Mouse (Mus musculus) liver, adult (tissue): ENCODE data around the gene Papolb.

Source experiments
- GATA4 ChIP-seq: IDR thresholded peaks from 2 replicates; pipeline ENCODE4 v1.6.1; 2014; ENCODE audit warnings: mild to moderate bottlenecking, low read length; ENCODE audit not compliant: insufficient replicate concordance

Gene Papolb

DNA sequence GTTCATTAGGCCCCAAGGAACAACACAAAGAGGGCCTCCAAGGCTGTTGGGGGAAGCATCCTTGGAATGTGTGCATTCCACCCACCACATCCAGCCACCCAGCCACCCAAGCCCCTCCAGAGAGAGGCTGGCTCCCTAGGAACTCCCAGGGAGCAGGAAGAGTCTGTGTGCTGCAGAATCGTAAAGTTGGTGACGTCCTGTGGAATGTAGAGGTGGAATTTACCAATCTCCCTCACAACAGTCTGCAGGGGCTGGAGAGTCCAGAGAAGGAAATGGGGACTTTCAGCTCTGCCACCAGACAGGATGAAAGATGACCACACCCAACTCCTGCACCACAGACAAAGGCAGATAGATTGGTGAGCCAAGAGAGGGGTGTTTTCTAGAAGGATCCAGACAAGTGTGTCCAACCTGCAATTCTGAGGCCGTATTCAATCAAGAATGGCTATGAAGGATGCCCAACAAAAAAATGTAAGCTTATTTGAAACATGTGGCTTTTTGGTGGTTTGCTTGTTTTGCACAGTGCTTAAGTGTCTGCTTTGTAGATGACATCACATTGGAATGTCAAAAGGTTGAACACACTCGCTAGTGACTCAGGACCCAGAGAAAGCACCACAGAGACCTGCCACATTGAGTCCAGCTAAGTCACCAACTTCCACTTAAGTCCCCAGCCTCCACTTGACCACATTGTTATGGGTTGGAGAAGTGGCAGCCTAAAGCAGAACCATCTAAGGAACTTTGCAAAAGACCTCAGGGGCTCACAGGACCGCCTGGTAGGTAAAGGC, 15.3 kb upstream of the Papolb start:
- TF ChIP-seq GATA4, result no peak

DNA sequence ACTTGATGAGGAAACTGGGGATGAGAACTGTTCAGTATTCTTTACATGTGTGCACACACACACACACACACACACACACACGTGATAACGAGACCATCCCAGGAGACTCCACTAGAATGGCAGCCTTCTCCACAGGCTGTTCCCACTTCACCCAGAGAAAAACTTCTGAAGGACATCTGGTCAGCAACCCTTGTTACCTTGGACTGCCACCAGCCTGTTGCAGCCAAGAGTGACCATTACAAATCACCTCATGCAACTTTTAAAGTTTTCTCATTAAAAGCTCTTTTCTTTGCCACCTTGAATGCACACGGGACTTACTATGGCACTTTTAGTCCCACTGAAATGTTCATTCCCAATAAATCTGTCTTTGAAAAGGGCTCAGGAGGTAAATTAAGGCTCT, 7.4 kb upstream of the Papolb start:
- TF ChIP-seq GATA4, result no peak

DNA sequence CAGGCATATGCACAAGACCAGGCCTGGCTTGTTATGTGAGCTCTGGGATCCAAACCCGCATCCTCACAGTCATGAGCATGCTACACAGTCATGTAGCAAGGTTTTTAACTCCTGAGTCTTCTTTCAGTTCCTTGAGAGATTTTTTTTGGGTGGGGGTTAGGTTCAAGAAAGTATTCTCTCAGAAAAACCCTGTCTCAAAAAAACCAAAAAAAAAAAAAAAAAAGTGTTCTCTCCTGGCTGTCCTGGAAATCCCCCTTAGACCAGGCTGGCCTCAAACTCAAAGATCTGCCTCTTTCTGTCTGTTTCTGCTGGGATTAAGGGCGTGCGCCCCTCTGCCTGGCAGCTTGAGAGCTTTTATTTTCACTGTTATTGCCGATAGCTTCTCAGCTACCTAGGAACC, 5.5 kb upstream of the Papolb start:
- no peak for TF ChIP-seq GATA4

DNA sequence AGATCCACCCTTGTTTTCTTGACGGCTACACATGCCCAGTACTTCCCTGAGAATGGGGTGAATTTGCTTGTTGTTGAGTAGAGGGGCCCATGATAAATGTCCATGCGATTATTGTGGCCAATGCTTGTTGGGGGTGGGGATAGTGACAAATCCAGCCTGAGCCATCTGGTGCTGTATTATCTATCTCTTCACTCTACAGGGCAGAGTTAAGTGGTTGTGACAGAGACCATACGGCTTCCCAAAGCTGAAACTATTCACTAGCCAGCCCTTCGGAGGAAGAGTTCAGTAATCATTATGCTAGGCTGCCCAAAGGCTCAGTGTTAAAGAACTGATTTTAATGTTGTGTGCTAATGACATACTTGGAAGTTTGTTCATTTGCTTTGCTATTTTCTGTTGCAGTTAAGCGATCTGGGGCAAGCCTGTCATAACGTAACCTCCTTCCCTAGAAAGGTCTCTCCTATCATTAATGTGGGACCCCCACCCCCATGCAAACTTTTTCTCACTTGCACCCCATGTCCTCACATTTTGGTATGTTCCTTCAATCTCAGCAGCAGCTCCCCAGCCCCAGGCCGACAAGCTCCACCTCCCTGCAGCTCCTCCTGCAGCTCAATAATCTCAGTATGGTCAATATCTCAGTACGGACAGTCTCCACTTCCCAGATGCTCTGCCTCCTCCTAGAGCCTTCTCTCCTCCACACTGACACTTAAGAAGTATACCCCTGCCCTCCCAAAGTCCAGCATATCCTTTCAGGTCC, 5.0 kb downstream of the Papolb start:
- TF ChIP-seq GATA4, result no peak

DNA sequence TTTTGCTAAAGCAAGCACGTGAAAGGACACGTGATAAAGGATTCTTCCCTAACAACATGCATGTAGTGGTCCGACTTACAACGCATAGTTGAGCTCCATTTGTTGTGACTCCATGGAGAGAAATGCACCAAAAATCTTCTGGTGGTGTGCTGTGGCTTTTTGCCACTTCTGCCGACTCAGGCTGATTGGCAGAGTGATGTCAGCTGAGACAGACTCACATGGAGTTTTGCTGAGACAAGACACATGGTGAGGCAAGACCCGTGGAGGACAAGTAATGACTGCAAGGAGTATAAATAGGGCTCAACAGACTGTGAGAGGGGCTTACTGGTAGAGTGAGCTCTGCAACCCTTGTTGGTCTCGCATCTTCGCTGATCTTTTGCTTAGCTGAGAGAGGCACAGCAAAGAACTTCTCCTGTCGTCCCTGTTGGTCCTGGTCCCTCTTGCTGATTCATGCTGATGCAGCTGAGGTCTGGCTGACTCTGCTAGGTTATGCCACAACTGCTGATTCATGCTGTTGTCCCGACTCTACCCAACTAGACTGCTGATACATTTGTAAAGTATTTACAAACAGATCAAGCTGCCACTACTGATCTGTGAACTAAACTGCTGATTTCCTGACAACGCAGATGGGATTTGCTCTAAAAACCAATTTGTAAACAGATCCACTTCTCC, 8.5 kb downstream of the Papolb start:
- no peak for TF ChIP-seq GATA4

DNA sequence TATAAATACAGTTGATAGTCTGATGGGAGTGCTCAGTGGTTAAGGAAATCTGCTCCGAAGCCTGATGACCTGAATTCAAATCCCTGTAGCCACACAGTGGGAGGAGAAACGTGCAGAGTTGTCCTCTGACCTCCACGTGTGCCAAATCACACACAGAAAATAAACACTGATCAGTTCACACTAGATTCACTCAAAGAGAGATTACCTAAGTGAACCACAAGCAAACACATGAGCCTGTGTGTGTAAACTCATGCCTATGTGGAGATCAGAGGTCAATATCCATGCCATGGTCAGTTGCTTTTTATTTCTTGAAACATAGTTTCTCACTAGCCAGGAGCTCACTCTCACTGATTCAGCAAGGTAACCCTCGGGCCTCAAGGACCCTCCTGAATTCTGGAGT, 9.5 kb downstream of the Papolb start:
- TF ChIP-seq GATA4, result no peak

DNA sequence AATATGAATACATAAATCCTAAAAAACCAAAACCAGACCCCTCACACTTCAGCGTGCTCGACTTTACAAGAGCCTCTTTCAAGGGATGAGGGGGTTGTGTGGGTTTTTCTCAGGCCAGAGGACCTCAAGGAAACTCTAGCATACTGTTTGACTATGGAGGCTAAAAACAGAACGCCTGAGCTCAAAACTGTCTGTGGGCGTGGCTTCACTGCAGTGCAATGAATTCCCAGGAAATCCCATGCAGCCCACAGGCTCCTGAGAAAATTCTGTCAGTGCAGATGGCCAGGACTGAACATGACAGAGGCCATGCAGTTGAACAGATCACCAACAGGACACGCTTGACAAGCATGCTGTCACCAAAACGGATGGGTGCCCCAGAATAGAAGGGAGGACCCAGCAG, 10.9 kb downstream of the Papolb start:
- TF ChIP-seq GATA4, result no peak

DNA sequence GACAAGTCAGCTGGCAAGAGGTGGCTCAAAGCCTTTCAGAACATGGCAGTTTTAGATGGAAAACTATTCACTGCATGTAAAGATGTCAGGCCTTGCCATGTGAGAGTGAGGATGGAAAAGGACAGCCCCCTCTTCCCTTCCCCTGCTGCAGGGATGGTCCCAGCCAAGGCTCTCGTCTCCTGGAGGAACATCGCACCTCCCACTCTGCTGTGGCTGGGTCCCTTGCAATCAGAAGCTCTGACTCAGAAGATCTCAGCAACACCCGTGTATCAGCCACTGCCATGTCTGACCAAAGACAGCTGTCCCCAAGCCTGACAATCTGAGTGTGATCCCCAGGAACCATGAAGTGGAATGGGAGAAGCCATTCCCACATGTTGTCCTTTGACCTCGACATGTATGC, 17.8 kb downstream of the Papolb start:
- TF ChIP-seq GATA4, result no peak

DNA sequence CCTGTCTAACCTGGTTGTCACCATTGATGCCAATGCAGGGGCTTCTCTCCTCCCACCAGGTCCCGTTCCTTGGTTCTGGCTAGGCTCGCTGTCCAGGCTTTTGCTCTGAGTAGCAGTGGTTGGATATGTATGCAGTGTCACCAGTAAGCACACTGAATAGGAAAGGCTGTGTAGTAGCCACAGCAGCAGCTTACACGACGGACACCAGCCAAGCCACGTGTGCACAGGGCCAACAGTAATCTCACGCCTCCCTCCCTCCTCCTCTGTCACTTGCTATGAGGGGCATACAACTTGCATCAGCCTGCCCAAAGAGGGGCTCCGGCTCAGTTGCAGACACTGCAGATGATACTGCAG, 19.8 kb downstream of the Papolb start:
- TF ChIP-seq GATA4, result no peak

DNA sequence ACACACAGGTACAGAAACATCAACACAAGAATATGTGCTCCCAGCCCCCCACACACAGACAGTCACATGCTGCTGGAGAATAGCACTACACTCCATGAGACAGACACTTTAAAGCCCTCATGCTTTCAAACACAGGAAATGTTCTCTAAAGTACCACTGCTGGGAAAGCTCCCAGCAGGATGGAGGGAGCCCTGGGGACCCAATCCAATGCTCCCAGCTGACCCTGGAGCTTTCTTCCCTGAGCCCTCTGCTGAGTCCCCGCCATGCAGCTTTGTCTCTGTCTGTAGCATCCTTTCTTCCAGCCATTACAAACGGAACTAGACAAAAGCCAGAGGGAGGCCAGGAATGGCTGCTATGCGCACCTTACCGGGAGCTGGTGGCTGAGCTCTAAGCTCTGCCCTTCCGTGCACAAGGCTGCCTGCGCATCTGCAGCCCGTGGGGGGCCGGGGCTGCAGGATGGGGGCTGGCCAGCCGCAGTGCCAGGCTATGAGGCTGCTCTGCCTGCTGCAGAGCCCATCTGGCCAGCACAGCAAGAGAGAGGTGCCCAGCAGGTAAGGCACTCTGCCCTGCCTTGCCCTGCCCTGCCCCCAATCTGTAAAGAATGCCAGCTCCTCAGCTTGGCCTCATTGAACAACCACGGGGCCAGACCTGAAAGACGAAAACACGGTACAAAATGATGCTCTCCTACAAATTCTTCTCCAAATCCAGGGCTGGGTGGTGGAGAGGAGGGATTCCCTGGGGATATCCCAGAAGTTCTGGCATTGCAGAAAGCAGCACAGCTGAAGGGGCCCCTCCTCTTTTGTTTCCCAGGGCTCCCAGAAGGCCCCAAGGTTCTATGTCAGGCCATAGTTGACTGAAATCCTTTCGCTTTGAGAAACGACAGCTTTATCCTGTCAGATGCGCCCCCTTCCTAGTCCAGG, 20.5 kb downstream of the Papolb start:
- no peak for TF ChIP-seq GATA4

DNA sequence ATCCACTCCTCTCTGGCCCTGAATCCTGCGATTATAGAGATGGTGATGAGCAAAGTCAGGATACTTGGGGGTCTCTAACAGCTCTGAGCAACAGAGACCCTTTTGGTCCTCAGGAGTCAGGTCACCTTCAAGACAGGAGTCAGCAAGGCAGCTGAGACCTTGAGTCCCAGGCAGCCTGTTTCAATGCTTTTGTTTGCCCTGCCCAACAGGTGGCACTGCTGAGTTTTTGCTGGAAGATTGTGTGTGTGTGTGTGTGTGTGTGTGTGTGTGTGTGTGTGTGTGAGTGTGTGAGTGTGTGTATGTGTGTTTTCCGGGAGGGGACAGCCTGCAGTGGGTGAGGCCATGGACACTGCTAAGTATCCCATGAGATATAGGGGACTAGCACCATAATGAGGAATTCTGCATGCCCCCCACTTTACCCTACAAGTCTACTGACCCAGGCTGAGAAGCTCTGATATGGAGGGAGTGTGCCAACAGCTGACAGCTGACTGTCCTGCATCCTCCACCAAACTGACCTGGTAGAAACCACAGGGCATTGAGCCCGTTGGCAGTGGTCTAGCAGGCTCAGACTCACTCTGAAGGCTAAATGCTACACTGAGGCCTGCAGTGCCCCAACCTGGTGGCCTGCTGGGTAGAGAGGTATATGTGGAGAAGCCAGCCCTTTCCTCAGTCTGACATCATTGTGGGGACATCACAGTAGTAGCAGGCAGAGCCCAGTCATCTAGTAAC, 24.0 kb downstream of the Papolb start:
- TF ChIP-seq GATA4, result no peak

DNA sequence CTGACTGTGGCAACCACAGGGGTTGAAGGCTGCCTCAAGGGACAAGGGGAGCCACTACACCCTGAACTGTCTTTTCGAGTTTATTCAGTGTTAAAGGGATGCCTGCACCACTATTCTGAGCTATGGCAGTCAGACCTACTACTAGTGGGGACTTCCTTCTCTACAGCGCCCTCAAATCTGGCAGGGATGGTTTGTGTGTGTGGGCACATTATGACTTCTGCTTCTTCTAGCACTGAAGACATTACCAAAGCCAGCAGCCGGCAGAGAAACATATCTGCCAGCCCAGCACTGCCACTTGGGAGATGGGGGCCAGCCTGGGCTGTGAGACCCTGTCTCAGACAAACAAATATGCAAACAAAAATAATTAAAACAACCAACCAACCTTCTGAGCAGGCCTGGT, 25.7 kb downstream of the Papolb start:
- TF ChIP-seq GATA4, result no peak

DNA sequence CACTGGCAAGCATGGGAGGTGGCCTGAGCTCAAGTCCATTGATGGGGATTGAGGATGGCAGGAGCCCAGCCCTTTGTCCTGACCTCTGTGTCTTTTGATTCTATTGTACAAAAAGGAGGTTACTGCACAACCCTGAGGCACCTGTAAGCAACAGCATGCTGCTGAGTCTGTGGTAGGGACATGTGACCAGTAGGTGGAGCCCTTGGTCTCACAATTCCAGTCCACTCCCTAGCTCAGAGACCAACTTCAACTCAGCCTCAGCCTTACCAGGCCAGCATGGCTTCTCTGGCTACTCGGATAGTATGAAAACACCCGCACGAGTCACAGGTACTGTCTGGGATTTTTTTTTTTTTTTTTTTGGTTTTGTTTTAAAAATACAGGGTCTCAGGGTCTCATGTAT, 27.5 kb downstream of the Papolb start:
- no peak for TF ChIP-seq GATA4

DNA sequence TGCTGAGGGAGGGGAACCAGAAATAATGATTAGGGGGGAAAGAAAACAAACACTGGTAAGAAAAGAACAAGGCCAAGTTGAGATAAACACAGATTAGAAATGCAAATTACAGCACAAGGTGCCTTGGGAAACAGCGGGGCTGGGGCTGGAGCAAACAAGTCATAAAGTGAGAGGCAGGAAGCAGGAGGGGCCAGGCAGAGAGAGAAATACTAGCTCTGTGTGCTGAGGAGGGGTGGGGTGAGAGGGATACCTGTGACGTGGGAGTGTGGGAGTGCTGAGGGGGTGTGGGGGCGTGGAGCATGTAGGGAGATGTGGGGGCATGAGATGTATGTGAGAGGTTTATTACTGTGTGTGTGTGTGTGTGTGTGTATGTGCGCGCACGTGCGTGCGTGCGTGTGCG, 29.0 kb downstream of the Papolb start:
- no peak for TF ChIP-seq GATA4
